Mouse (Mus musculus): ENCODE data around the gene Tmem88.

DNA sequence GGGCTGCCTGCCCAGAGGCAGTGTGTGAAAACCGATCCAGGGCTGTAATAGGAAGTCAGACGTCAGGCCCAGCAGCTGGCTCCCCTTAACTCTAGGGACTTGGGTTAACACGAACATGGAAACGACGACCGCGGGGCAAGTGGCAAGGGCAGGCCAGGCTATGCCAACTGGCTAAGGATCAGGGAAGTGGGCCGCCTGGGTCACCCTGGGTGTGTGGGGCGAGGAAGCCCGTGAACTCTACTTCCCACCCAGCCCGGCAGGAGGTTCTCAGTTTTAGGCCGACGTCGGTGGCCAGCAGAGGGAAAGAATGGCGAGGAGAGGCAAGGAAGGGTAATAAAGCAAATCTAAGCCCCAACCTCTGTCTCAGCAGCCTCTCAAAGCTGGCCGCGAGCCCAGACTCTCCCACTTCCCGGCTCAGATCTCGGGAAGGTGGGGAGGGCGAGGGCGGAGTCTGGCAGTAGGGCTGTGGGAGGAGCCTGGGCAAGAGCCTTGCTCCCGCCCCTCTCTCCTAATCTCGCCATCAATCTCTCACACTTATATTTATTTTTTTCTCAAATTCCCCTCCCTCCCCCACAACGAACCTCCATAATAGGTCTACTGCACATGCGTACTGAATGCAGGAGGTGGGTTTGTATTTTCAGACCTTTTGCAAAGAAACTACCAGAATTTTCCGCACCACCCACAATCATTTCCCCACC lies 31.7 kb downstream of the Tmem88 start:
- TF ChIP-seq HCFC1 (IDR thresholded peaks at IDR 0.05; ENCODE audit: low read depth, low read length): peak; percentile 14; the same call in 1 of the 2 replicates
- TF ChIP-seq MAX (IDR thresholded peaks at IDR 0.05; ENCODE audit: low read length): no peak
- TF ChIP-seq EP300 (IDR thresholded peaks at IDR 0.05; ENCODE audit: low read length): no peak; the same call in 1 of the 2 replicates
- TF ChIP-seq ZNF384 (IDR thresholded peaks at IDR 0.05; ENCODE audit: low read depth, low read length): peak; percentile 83
- TF ChIP-seq BHLHE40 (IDR thresholded peaks at IDR 0.05; ENCODE audit: low read depth, low read length): no peak; the same call in 1 of the 2 replicates
- no peak for TF ChIP-seq CTCF (conservative IDR thresholded peaks at IDR 0.05 in 1 of 2, IDR thresholded peaks at IDR 0.05 in 1 of 2; ENCODE audit: low read depth in 2 of 2, low read length in 2 of 2)
- peak; percentile 47; the same call in 1 of the 2 replicates for TF ChIP-seq TCF12 (IDR thresholded peaks at IDR 0.05; ENCODE audit: low read depth, low read length)

Measured in CH12.LX (cell line).